Mouse (Mus musculus) heart, adult 10 weeks (tissue): Measurements from ENCODE around the gene Fitm2. TPM values are rescaled to one million over a fixed set of nuclear protein-coding genes. Genes with fewer than 3 reads are reported as not detected.

Experiments used
- polyA plus RNA-seq: library from polyadenylated mRNA; stranded (reverse); fragments of 350-450 nt; fragmentation: Illumina TruSeq; extraction: RNeasy Lipid Tissue Mini Kit (QIAGEN cat#74804); gene quantifications from one replicate; pipeline ENCODE4 v1.2.3, GENCODE M21; 2014; ENCODE audit warnings: low read depth, low replicate concordance

Gene Fitm2
- polyA plus RNA-seq, result 142 TPM

GRCm38 (mm10) chr2:163472466-163472851 lies at the start of gene Fitm2:
Fitm2 (minus strand) TSS chr2:163472629.

GRCm38 (mm10) chr2:163506300-163507004 lies 34.0 kb upstream of the Fitm2 start, which contains the start of gene Hnf4a:
Hnf4a (plus strand) TSS chr2:163506808.

GRCm38 (mm10) chr2:163492018-163492417 lies 19.6 kb upstream of the Fitm2 start, which contains the start of gene R3hdml:
R3hdml (plus strand) TSS chr2:163492318.

GRCm38 (mm10) chr2:163438246-163438618 lies 34.2 kb downstream of the Fitm2 start, which contains the start of gene Gdap1l1:
Gdap1l1 (plus strand) TSS chr2:163438476.

GRCm38 (mm10) chr2:163424597-163424996 lies 47.8 kb downstream of the Fitm2 start, which contains the start of gene Oser1:
Oser1 (minus strand) TSS chr2:163424697.

Other genes starting within 250 kb of the Fitm2 start
- 259 TPM for gene Jph2, start 74.6 kb downstream of the Fitm2 start, polyA plus RNA-seq
- 24.5 TPM for gene Oser1, start 47.9 kb downstream of the Fitm2 start, polyA plus RNA-seq
- gene Gdap1l1, start 34.2 kb downstream of the Fitm2 start, polyA plus RNA-seq, result not detected
- gene R3hdml, start 19.7 kb upstream of the Fitm2 start, polyA plus RNA-seq, result not detected
- not detected for gene Hnf4a, start 34.2 kb upstream of the Fitm2 start, polyA plus RNA-seq
- 14.8 TPM for gene Ttpal, start 129.7 kb upstream of the Fitm2 start, polyA plus RNA-seq
- 261 TPM for gene Serinc3, start 172.5 kb upstream of the Fitm2 start, polyA plus RNA-seq
- gene Pkig, start 185.8 kb upstream of the Fitm2 start, polyA plus RNA-seq, result 307 TPM